ENCODE assay signal across 13 mouse cellular contexts in genomic region chr2:44430521-44430920, GRCm38 (mm10).
"Had no signal": no experiment of that assay in that cellular context is flagged by ENCODE, and none has a peak within 500 bp of the region (broad histone marks: within the 10 kb centered on the region; RNA-seq: fewer than 3 reads in every experiment).

No protein-coding gene starts in this region.

- H3K4me3 ChIP-seq: limb, embryonic 15.5 days; liver, embryonic 12.5 days; midbrain, embryonic 10.5 days; neural tube, embryonic 12.5 days had no signal

- H3K4me2 ChIP-seq: limb, embryonic 15.5 days; liver, embryonic 12.5 days; lung, embryonic 14.5 days; neural tube, embryonic 12.5 days had no signal

- H3K9me3 ChIP-seq: limb, embryonic 15.5 days; liver, embryonic 12.5 days; midbrain, embryonic 10.5 days; neural tube, embryonic 12.5 days had no signal

- H3K9ac ChIP-seq: limb, embryonic 15.5 days; liver, embryonic 12.5 days; lung, embryonic 14.5 days; neural tube, embryonic 12.5 days had no signal

- DNase-seq: kidney, adult 18-20 months; kidney, postnatal 14 days; lung, embryonic 14.5 days; lung, postnatal 10 days; lung, postnatal 4 days; midbrain, embryonic 14.5 days; thymus, adult 18-20 months; thymus, postnatal 14 days had no signal

- H3K27me3 ChIP-seq: limb, embryonic 15.5 days; liver, embryonic 12.5 days; neural tube, embryonic 12.5 days had no signal

- H3K4me1 ChIP-seq: limb, embryonic 15.5 days; liver, embryonic 12.5 days; neural tube, embryonic 12.5 days had no signal

- H3K27ac ChIP-seq: limb, embryonic 15.5 days; liver, embryonic 12.5 days; midbrain, embryonic 10.5 days; neural tube, embryonic 12.5 days; stomach, postnatal 0 days had no signal

- H3K36me3 ChIP-seq: limb, embryonic 15.5 days; liver, embryonic 12.5 days; midbrain, embryonic 10.5 days; neural tube, embryonic 12.5 days had no signal

- ATAC-seq: liver, embryonic 12.5 days had no signal
